Mouse (Mus musculus): Measurements from ENCODE around the gene Tjp3.
"Not testable (repeated sequence)": the region's sequence is repeated elsewhere in the genome, so short reads cannot be mapped to it uniquely, and the experiment has no call there.

Tjp3 gene

DNA sequence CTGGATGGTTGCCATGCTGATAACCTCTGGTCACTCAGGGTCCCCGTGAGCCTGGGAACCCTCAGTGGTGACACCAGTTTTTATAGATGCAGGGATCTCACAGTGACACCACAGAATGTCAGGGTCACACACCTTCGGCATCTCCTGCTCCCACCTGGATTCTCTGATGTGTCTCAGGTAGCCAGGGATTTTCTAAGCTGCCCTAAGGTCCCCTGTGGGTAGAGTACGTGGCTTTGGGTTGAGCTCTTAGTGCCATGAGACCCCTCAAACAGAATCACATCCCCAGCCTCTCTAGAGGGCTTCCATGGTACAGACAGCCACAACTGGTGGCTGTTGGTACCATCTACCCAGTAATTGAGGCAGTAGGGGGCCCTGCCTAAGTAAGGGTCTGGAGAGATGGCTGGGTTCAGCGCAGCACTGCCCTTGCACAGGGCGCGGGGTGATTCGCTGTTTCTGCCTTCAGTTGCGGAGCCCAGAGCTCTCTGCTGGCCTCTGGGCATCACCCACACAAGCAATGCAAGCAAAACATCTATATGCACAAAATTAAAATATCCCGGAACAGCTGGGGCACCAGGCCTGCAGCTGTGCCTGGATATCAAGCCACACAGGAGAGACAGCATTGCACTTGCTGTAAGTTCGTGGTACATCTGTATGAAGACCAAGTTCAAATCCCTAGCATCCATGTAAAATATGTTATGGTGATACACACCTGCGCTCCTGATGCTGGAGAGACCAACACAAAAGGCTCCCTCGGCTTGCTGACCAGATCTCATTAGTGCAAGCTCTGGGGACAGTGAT lies 54.7 kb downstream of the Tjp3 start:
- DNase-seq (ENCODE audit: inconsistent age in 2 of 2, low spot score in 1 of 2) = no peak

DNA sequence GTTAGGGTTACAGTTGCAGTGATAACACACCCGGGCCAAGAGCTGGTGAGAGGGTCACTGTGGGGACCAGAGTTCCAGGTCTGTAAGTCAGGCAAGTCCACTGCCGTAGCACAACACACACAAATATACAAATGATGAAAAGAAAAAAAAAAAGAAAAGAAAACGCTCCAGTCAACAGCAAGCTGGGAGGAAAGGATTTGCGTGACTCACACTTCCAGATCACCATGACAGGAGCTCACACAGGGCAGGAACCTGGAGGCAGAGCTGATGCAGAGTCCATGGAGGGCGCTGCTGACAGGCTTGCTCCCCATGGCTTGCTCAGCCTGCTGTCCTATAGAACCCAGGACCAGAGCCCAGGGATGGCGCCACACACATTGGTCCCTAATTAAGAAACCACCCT lies 57.2 kb downstream of the Tjp3 start:
- DNase-seq (ENCODE audit: inconsistent age in 2 of 2, low spot score in 1 of 2) = peak; percentile 39 to 60

- no peak for DNase-seq (ENCODE audit: inconsistent age in 2 of 2, low spot score in 1 of 2)
Measured at GRCm38 (mm10) chr10:81233226-81233585, 58.2 kb downstream of the Tjp3 start.

DNA sequence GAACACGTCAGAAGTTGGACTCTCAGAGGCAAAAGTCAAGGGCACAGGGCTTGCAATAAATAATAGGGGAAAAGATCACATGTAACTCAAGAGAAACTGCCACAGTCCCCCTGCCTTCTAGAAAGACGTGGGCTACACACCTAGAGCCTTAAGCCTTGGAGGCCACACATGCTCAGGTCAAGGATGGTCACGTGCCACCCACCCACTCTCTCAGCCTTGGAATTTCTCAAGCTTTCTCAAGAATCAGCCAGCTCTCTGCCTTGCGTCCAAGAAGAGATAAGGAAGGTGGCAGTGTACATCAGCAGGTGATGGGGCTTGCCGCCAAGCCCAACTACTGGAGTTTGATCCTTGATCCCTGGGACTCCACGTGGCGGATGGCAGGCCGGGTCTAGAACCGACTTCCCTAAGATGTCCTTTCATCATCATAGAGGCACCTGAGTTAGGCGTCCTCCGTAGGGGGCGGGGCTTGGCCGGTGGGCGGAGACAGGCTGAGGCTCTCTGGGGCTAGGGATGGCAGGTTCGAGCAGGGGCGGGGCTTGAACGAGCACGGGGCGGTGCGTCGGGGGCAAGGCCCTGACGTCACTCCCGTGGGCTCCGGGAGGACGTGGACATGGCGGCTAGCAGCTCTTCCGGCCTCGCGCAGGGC lies 58.7 kb downstream of the Tjp3 start, which contains the start of gene Zfr2:
TSS of gene Zfr2 (plus strand) at position 576 of the 646 bp plus-strand sequence.
- peak; percentile 96 to 97 for DNase-seq (ENCODE audit: inconsistent age in 2 of 2, low spot score in 1 of 2)

DNA sequence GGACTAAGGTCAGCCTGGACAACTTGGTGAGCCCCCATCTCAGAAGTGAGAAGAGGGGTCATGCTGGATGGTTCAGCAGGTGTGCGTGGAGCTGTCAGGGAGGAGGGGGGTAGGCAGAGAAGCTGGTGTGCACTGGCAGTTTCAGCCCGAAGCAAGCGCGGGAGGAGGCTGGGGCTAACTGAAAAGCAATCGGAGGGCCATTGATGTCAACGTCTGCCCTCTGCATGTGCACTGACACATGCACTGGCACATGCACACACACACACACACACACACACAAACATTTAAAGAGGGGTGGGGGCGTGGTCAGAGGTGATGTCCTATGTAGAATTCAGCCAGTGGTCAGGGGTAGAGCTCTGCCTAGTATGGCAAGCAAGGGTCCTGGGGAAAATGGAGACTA lies 59.9 kb downstream of the Tjp3 start:
- peak in 1 of 2 experiments; percentile 28 for DNase-seq (ENCODE audit: inconsistent age in 2 of 2, low spot score in 1 of 2)

DNA sequence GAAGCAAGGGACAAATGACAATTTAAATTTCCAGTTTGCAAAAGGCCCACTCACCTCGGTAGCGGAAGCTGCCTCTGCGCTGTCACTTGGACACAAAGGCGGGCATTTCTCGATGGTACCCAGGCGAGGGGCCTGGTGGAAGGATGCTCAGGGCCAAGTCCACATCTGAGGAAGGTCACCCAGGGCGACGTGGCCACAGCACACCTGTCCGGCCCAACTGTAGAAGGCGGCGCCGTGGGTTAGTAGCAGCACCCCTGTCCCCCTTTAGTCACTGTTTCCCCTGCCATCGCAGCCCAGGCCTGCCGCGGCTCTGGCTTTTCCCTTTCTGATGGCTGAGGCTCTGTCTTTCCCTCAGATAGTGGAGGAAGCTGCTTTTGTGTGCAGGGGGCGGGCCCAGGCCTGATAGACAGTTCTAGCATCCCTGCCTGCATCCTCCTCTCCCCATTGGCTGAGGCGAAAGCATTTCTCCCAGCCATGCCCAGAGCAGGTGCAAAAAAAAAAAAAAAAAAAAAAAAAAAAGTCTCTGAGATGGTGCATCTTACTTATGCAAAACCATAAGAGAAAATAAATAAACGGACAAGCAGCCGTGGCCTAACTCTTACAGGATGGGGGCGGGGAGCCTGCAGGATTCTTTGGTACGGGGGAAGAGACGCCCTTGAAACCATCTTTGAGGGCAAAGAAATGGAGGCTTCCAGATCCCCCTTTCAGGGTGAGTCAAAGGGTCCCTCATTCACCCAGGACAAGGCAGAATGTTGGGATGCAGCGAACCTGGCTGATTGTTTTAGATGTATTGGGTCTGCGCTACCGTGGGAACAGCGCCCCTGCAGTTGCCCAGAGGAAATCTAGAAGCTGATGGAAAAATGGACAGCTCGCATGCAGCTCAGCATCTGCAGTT lies 60.7 kb downstream of the Tjp3 start, which contains the start of gene Atcay:
TSS of gene Atcay (minus strand) at position 396 of the 895 bp plus-strand sequence.
- DNase-seq (ENCODE audit: inconsistent age in 2 of 2, low spot score in 1 of 2) = peak in 1 of 2 experiments; percentile 59

- DNase-seq (ENCODE audit: inconsistent age in 2 of 2, low spot score in 1 of 2) = peak in 1 of 2 experiments; percentile 22
Measured at GRCm38 (mm10) chr10:81229735-81230437, 61.5 kb downstream of the Tjp3 start.

- not testable (repeated sequence) for DNase-seq (ENCODE audit: inconsistent age in 2 of 2, low spot score in 1 of 2)
Measured at GRCm38 (mm10) chr10:81223731-81224130, 67.7 kb downstream of the Tjp3 start.

All from adrenal gland, adult (tissue).